Mouse (Mus musculus) limb, embryonic 11.5 days (tissue): Measurements from ENCODE around the gene Gcnt3. TPM values are rescaled to one million over a fixed set of nuclear protein-coding genes. Genes with fewer than 3 reads are reported as not detected.

ENCODE experiments used
- ATAC-seq: fragments of 200-750 bp; cut with Nextera tagmentation; 2 replicates; pipeline ENCODE4 v1.8.0; 2017; ENCODE audit warnings: low read depth; ENCODE audit not compliant: insufficient number of reproducible peaks, low FRiP score, low TSS enrichment
- DNase-seq: peaks from one replicate; pipeline ENCODE4 v3.0.0-alpha.2; 2015; ENCODE audit warnings: low spot score
- H3K27ac ChIP-seq: fragments of 300-500 bp; sonication (generic); replicated peaks from 2 replicates; pipeline ENCODE4 v1.5.1; 2014; ENCODE audit warnings: low read depth, mild to moderate bottlenecking, low read length
- H3K27me3 ChIP-seq: fragments of 300-500 bp; sonication (generic); 2 replicates; pipeline ENCODE4 v1.6.1; 2014; ENCODE audit warnings: mild to moderate bottlenecking, low read length, mixed read lengths; ENCODE audit not compliant: control insufficient read depth, insufficient read depth
- H3K36me3 ChIP-seq: fragments of 300-500 bp; sonication (generic); 2 replicates; pipeline ENCODE4 v1.6.1; 2014; ENCODE audit warnings: mild to moderate bottlenecking, low read length, moderate library complexity, mixed read lengths; ENCODE audit not compliant: control insufficient read depth, insufficient read depth
- H3K4me1 ChIP-seq: fragments of 300-500 bp; sonication (generic); 2 replicates; pipeline ENCODE4 v1.6.1; 2014; ENCODE audit warnings: low read length, mixed read lengths; ENCODE audit not compliant: control insufficient read depth, insufficient read depth
- H3K4me2 ChIP-seq: fragments of 300-500 bp; sonication (generic); 2 replicates; pipeline ENCODE4 v1.6.1; 2014; ENCODE audit warnings: low read depth, mild to moderate bottlenecking, moderate library complexity; ENCODE audit not compliant: severe bottlenecking
- H3K4me3 ChIP-seq: fragments of 300-500 bp; sonication (generic); 2 replicates; pipeline ENCODE4 v1.5.1; 2014; ENCODE audit warnings: low read depth, low read length
- H3K9ac ChIP-seq: fragments of 300-500 bp; sonication (generic); 2 replicates; pipeline ENCODE4 v1.6.1; 2014; ENCODE audit warnings: mild to moderate bottlenecking, low read length
- H3K9me3 ChIP-seq: fragments of 300-500 bp; sonication (generic); 2 replicates; pipeline ENCODE4 v1.6.1; 2016; ENCODE audit warnings: low read length; ENCODE audit not compliant: control insufficient read depth
- WGBS: fragments of 180-500 bp; shearing (Covaris S2); extraction: QIAGEN DNeasy Blood & Tissue Kit; methylation state at CpG from one replicate; pipeline ENCODE4 v1.1.7; 2014; 5-methylcytosine and 5-hydroxymethylcytosine counted together
- polyA plus RNA-seq: library from polyadenylated mRNA; unstranded; fragments of >200 nt; fragmentation: Nextera tagmentation; extraction: Ambion mirVana; gene quantifications from 2 replicates; pipeline ENCODE4 v1.2.1, GENCODE M21; 2014

Gene Gcnt3
- polyA plus RNA-seq, 1 experiment from 2014 or later: not detected

- 91% methylated on average over 14 of the region's 14 CpGs for WGBS
- H3K36me3 ChIP-seq: peaks cover 7% of the 10 kb centered on the region; the same call in 1 of the 2 replicates
Measured at GRCm38 (mm10) chr9:70007506-70008248, 30.2 kb downstream of the Gcnt3 start.

GRCm38 (mm10) chr9:70006984-70007383, 30.9 kb downstream of the Gcnt3 start:
- H3K4me3 ChIP-seq: no peak overlapping the region
- H3K4me1 ChIP-seq: no peaks in the 10 kb centered on the region
- ATAC-seq (no peak), DNase-seq (no peak)
- H3K36me3 ChIP-seq: peaks cover 11% of the 10 kb centered on the region; the same call in 1 of the 2 replicates
- 97% methylated on average over 5 of the region's 5 CpGs for WGBS
- H3K4me2 ChIP-seq: no peak overlapping the region
- H3K9me3 ChIP-seq: no peaks in the 10 kb centered on the region
- no peaks in the 10 kb centered on the region for H3K27me3 ChIP-seq
- no peak overlapping the region for H3K27ac ChIP-seq
- no peak overlapping the region for H3K9ac ChIP-seq

More at GRCm38 (mm10) chr9:70007506-70008248, 30.2 kb downstream of the Gcnt3 start:
- Histone ChIP-seq H3K9ac (no peak overlapping the region), H3K27ac (no peak overlapping the region), H3K4me2 (no peak overlapping the region), H3K27me3 (no peaks in the 10 kb centered on the region), H3K4me3 (no peak overlapping the region), H3K9me3 (no peaks in the 10 kb centered on the region), H3K4me1 (no peaks in the 10 kb centered on the region)
- DNase-seq (no peak), ATAC-seq (no peak)

GRCm38 (mm10) chr9:70003516-70003915, 34.4 kb downstream of the Gcnt3 start:
- Histone ChIP-seq H3K4me1 (no peaks in the 10 kb centered on the region), H3K36me3 (peaks cover 28% of the 10 kb centered on the region), H3K27me3 (no peaks in the 10 kb centered on the region), H3K4me2 (no peak overlapping the region), H3K9me3 (no peaks in the 10 kb centered on the region), H3K27ac (no peak overlapping the region), H3K4me3 (no peak overlapping the region), H3K9ac (no peak overlapping the region)
- WGBS: 94% methylated on average over 10 of the region's 10 CpGs
- DNase-seq (no peak), ATAC-seq (no peak)

GRCm38 (mm10) chr9:69999318-69999717, 38.6 kb downstream of the Gcnt3 start:
- H3K36me3 ChIP-seq: peaks cover 33% of the 10 kb centered on the region
- H3K27me3 ChIP-seq: no peaks in the 10 kb centered on the region
- no peak overlapping the region for H3K4me3 ChIP-seq
- DNase-seq (no peak), ATAC-seq (no peak)
- H3K4me2 ChIP-seq: no peak overlapping the region
- H3K9ac ChIP-seq: no peak overlapping the region
- no peaks in the 10 kb centered on the region for H3K9me3 ChIP-seq
- H3K4me1 ChIP-seq: no peaks in the 10 kb centered on the region
- WGBS: 87% methylated on average over 1 of the region's 1 CpGs
- H3K27ac ChIP-seq: no peak overlapping the region

GRCm38 (mm10) chr9:69994547-69994946, 43.3 kb downstream of the Gcnt3 start:
- Histone ChIP-seq H3K9ac (no peak overlapping the region), H3K9me3 (no peaks in the 10 kb centered on the region), H3K36me3 (peaks cover 13% of the 10 kb centered on the region; the same call in 1 of the 2 replicates), H3K27ac (no peak overlapping the region), H3K4me3 (no peak overlapping the region), H3K27me3 (no peaks in the 10 kb centered on the region), H3K4me1 (peaks cover 10% of the 10 kb centered on the region; the same call in 1 of the 2 replicates), H3K4me2 (no peak overlapping the region)
- 95% methylated on average over 5 of the region's 5 CpGs for WGBS
- DNase-seq (no peak), ATAC-seq (no peak)

- Histone ChIP-seq H3K4me2 (no peak overlapping the region), H3K4me1 (peaks cover 10% of the 10 kb centered on the region; the same call in 1 of the 2 replicates), H3K9ac (no peak overlapping the region), H3K27ac (no peak overlapping the region), H3K36me3 (peaks cover 5% of the 10 kb centered on the region; the same call in 1 of the 2 replicates), H3K27me3 (no peaks in the 10 kb centered on the region), H3K9me3 (no peaks in the 10 kb centered on the region), H3K4me3 (no peak overlapping the region)
- 86% methylated on average over 1 of the region's 1 CpGs for WGBS
- ATAC-seq: no peak
- no peak for DNase-seq
Measured at GRCm38 (mm10) chr9:69993479-69993878, 44.4 kb downstream of the Gcnt3 start.

- Histone ChIP-seq H3K9ac (no peak overlapping the region), H3K27me3 (no peaks in the 10 kb centered on the region), H3K4me1 (peaks cover 10% of the 10 kb centered on the region; the same call in 1 of the 2 replicates), H3K9me3 (no peaks in the 10 kb centered on the region), H3K4me3 (no peak overlapping the region), H3K4me2 (no peak overlapping the region), H3K27ac (no peak overlapping the region), H3K36me3 (peaks cover 5% of the 10 kb centered on the region; the same call in 1 of the 2 replicates)
- 83% methylated on average over 5 of the region's 5 CpGs for WGBS
- DNase-seq: no peak
- ATAC-seq: no peak
Measured at GRCm38 (mm10) chr9:69992841-69993277, 45.0 kb downstream of the Gcnt3 start.

GRCm38 (mm10) chr9:69990346-69990745, 47.5 kb downstream of the Gcnt3 start:
- ATAC-seq: no peak
- Histone ChIP-seq H3K9me3 (no peaks in the 10 kb centered on the region), H3K27me3 (no peaks in the 10 kb centered on the region), H3K4me3 (peak overlapping the region; percentile 97), H3K27ac (no peak overlapping the region), H3K4me1 (peaks cover 10% of the 10 kb centered on the region; the same call in 1 of the 2 replicates), H3K4me2 (peak overlapping the region; percentile 43), H3K36me3 (no peaks in the 10 kb centered on the region), H3K9ac (peak overlapping the region; percentile 37; the same call in 1 of the 2 replicates)
- 15% methylated on average over 5 of the region's 5 CpGs for WGBS
- no peak for DNase-seq
